Mouse (Mus musculus): ENCODE results near the gene Krt79. TPM values are rescaled to one million over a fixed set of nuclear protein-coding genes. Genes with fewer than 3 reads are reported as not detected.

The Krt79 gene
- total and polyA plus RNA-seq, 3 experiments: not detected

GRCm38 (mm10) chr15:101895216-101895615 lies 44.9 kb downstream of the Krt79 start:
- DNase-seq (ENCODE audit: low spot score): no peak
- ATAC-seq (ENCODE audit: extremely low read depth, insufficient number of reproducible peaks, low FRiP score, poor library complexity, severe bottlenecking): no peak
- H3K27me3 ChIP-seq (ENCODE audit: insufficient read depth, low read length): no peaks in the 10 kb centered on the region
- H3K9me3 ChIP-seq (replicated peaks): peaks cover 3% of the 10 kb centered on the region
- TF ChIP-seq GATA1 (IDR thresholded peaks at IDR 0.05; ENCODE audit: borderline replicate concordance, low read length) (no peak), TAL1 (conservative IDR thresholded peaks at IDR 0.05; ENCODE audit: low read depth, low read length) (no peak), CTCF (IDR thresholded peaks at IDR 0.05; ENCODE audit: low read depth, low read length) (no peak), POLR2AphosphoS5 (IDR thresholded peaks at IDR 0.05; ENCODE audit: insufficient replicate concordance, low read depth, low read length) (no peak), GATA2 (IDR thresholded peaks at IDR 0.05; ENCODE audit: borderline replicate concordance, low read depth, low read length) (no peak)
- H3K4me1 ChIP-seq (ENCODE audit: insufficient read depth, low read depth, low read length): no peaks in the 10 kb centered on the region
- H3K36me3 ChIP-seq (replicated peaks): no peaks in the 10 kb centered on the region
- H3K4me3 ChIP-seq (ENCODE audit: low read depth, low read length): no peak overlapping the region

- no peak for ATAC-seq (ENCODE audit: extremely low read depth, insufficient number of reproducible peaks, low FRiP score, poor library complexity, severe bottlenecking)
- Histone ChIP-seq H3K4me3 (ENCODE audit: low read depth, low read length) (no peak within 1 kb of the TSS), H3K9me3 (replicated peaks) (peaks cover 5% of the 10 kb centered on the region), H3K27me3 (ENCODE audit: insufficient read depth, low read length) (no peaks in the 10 kb centered on the region), H3K36me3 (replicated peaks) (no peaks in the 10 kb centered on the region), H3K4me1 (ENCODE audit: insufficient read depth, low read depth, low read length) (no peaks in the 10 kb centered on the region)
- DNase-seq (ENCODE audit: low spot score): no peak
- TF ChIP-seq GATA1 (IDR thresholded peaks at IDR 0.05; ENCODE audit: borderline replicate concordance, low read length): no peak
- TF ChIP-seq POLR2AphosphoS5 (IDR thresholded peaks at IDR 0.05; ENCODE audit: insufficient replicate concordance, low read depth, low read length): no peak
- no peak for TF ChIP-seq GATA2 (IDR thresholded peaks at IDR 0.05; ENCODE audit: borderline replicate concordance, low read depth, low read length)
- no peak for TF ChIP-seq CTCF (IDR thresholded peaks at IDR 0.05; ENCODE audit: low read depth, low read length)
- TF ChIP-seq TAL1 (conservative IDR thresholded peaks at IDR 0.05; ENCODE audit: low read depth, low read length): no peak
These were observed 47.3 kb downstream of the Krt79 start, which contains the start of gene Krt76 for GRCm38 (mm10) chr15:101892820-101893219. TSS of gene Krt76 (minus strand) at chr15:101892920.

- no peak for TF ChIP-seq POLR2AphosphoS5 (IDR thresholded peaks at IDR 0.05; ENCODE audit: insufficient replicate concordance, low read depth, low read length)
- no peak for TF ChIP-seq TAL1 (conservative IDR thresholded peaks at IDR 0.05; ENCODE audit: low read depth, low read length)
- no peak for TF ChIP-seq GATA1 (IDR thresholded peaks at IDR 0.05; ENCODE audit: borderline replicate concordance, low read length)
- TF ChIP-seq CTCF (IDR thresholded peaks at IDR 0.05; ENCODE audit: low read depth, low read length): no peak
- no peak for TF ChIP-seq GATA2 (IDR thresholded peaks at IDR 0.05; ENCODE audit: borderline replicate concordance, low read depth, low read length)
- DNase-seq (ENCODE audit: low spot score): no peak
- H3K27me3 ChIP-seq (ENCODE audit: insufficient read depth, low read length): peaks cover 3% of the 10 kb centered on the region; the same call in 1 of the 2 replicates
These were observed 60.3 kb downstream of the Krt79 start for GRCm38 (mm10) chr15:101879776-101880175.

More at GRCm38 (mm10) chr15:101879776-101880175, 60.3 kb downstream of the Krt79 start:
- ATAC-seq (ENCODE audit: extremely low read depth, insufficient number of reproducible peaks, low FRiP score, poor library complexity, severe bottlenecking): no peak
- Histone ChIP-seq H3K4me1 (ENCODE audit: insufficient read depth, low read depth, low read length) (no peaks in the 10 kb centered on the region), H3K36me3 (replicated peaks) (no peaks in the 10 kb centered on the region), H3K4me3 (ENCODE audit: low read depth, low read length) (no peak overlapping the region), H3K9me3 (replicated peaks) (peaks cover 10% of the 10 kb centered on the region)

Other genes with a start within 250 kb of the Krt79 start
- gene Krt6a, start 246.0 kb downstream of the Krt79 start, total RNA-seq (2014; fragmentation: Nextera tagmentation): not detected in 2 replicates
- gene Krt6a, start 246.0 kb downstream of the Krt79 start, total RNA-seq (2017): not detected in 2 replicates
- gene Krt6a, start 246.0 kb downstream of the Krt79 start, polyA plus RNA-seq (2012): not detected in 2 replicates
- gene Krt5, start 227.4 kb downstream of the Krt79 start, total RNA-seq (2014; fragmentation: Nextera tagmentation): not detected in 2 replicates
- not detected in 2 replicates for gene Krt5, start 227.4 kb downstream of the Krt79 start, total RNA-seq (2017)
- gene Krt5, start 227.4 kb downstream of the Krt79 start, polyA plus RNA-seq (2012): not detected in 2 replicates
- not detected in 2 replicates for gene Krt71, start 197.2 kb downstream of the Krt79 start, total RNA-seq (2014; fragmentation: Nextera tagmentation)
- gene Krt71, start 197.2 kb downstream of the Krt79 start, total RNA-seq (2017): not detected in 2 replicates
- not detected in 2 replicates for gene Krt71, start 197.2 kb downstream of the Krt79 start, polyA plus RNA-seq (2012)
- gene Krt72, start 153.9 kb downstream of the Krt79 start, total RNA-seq (2014; fragmentation: Nextera tagmentation): not detected in 2 replicates
- gene Krt72, start 153.9 kb downstream of the Krt79 start, total RNA-seq (2017): 0.23 TPM in 1 of 2 replicates, not detected in the other
- not detected in 2 replicates for gene Krt72, start 153.9 kb downstream of the Krt79 start, polyA plus RNA-seq (2012)
- gene Krt73, start 138.0 kb downstream of the Krt79 start, total RNA-seq (2014; fragmentation: Nextera tagmentation): not detected in 2 replicates
- not detected in 2 replicates for gene Krt73, start 138.0 kb downstream of the Krt79 start, total RNA-seq (2017)
- gene Krt73, start 138.0 kb downstream of the Krt79 start, polyA plus RNA-seq (2012): not detected in 2 replicates
- gene Krt2, start 122.2 kb downstream of the Krt79 start, total RNA-seq (2014; fragmentation: Nextera tagmentation): not detected in 2 replicates
- not detected in 2 replicates for gene Krt2, start 122.2 kb downstream of the Krt79 start, total RNA-seq (2017)
- not detected in 2 replicates for gene Krt2, start 122.2 kb downstream of the Krt79 start, polyA plus RNA-seq (2012)
- not detected in 2 replicates for gene Krt1, start 89.5 kb downstream of the Krt79 start, total RNA-seq (2014; fragmentation: Nextera tagmentation)
- gene Krt1, start 89.5 kb downstream of the Krt79 start, total RNA-seq (2017): 0.11 and 0.12 TPM in 2 replicates
- gene Krt1, start 89.5 kb downstream of the Krt79 start, polyA plus RNA-seq (2012): not detected in 2 replicates
- gene Krt77, start 70.6 kb downstream of the Krt79 start, total RNA-seq (2014; fragmentation: Nextera tagmentation): not detected in 2 replicates
- gene Krt77, start 70.6 kb downstream of the Krt79 start, total RNA-seq (2017): 0.05 TPM in 1 of 2 replicates, not detected in the other
- gene Krt77, start 70.6 kb downstream of the Krt79 start, polyA plus RNA-seq (2012): not detected in 2 replicates
- not detected in 2 replicates for gene Krt76, start 47.4 kb downstream of the Krt79 start, total RNA-seq (2014; fragmentation: Nextera tagmentation)
- gene Krt76, start 47.4 kb downstream of the Krt79 start, total RNA-seq (2017): 0.05 TPM in 1 of 2 replicates, not detected in the other
- not detected in 2 replicates for gene Krt76, start 47.4 kb downstream of the Krt79 start, polyA plus RNA-seq (2012)
- gene Krt4, start 15.6 kb downstream of the Krt79 start, total RNA-seq (2014; fragmentation: Nextera tagmentation): not detected in 2 replicates
- gene Krt4, start 15.6 kb downstream of the Krt79 start, total RNA-seq (2017): 0.06 and 0.11 TPM in 2 replicates
- gene Krt4, start 15.6 kb downstream of the Krt79 start, polyA plus RNA-seq (2012): not detected in 2 replicates
- not detected in 2 replicates for gene Krt78, start 14.0 kb upstream of the Krt79 start, total RNA-seq (2014; fragmentation: Nextera tagmentation)
- 0.05 TPM in 1 of 2 replicates, not detected in the other for gene Krt78, start 14.0 kb upstream of the Krt79 start, total RNA-seq (2017)
- not detected in 2 replicates for gene Krt78, start 14.0 kb upstream of the Krt79 start, polyA plus RNA-seq (2012)
- gene Krt8, start 64.2 kb upstream of the Krt79 start, total RNA-seq (2014; fragmentation: Nextera tagmentation): not detected in 2 replicates
- gene Krt8, start 64.2 kb upstream of the Krt79 start, total RNA-seq (2017): not detected in 2 replicates
- not detected in 2 replicates for gene Krt8, start 64.2 kb upstream of the Krt79 start, polyA plus RNA-seq (2012)
- not detected in 2 replicates for gene Krt18, start 87.9 kb upstream of the Krt79 start, total RNA-seq (2014; fragmentation: Nextera tagmentation)
- gene Krt18, start 87.9 kb upstream of the Krt79 start, total RNA-seq (2017): not detected in 2 replicates
- 0.04 TPM in 1 of 2 replicates, not detected in the other for gene Krt18, start 87.9 kb upstream of the Krt79 start, polyA plus RNA-seq (2012)
- gene Eif4b, start 133.4 kb upstream of the Krt79 start, total RNA-seq (2014; fragmentation: Nextera tagmentation): 196 and 223 TPM in 2 replicates
- gene Eif4b, start 133.4 kb upstream of the Krt79 start, total RNA-seq (2017): 409 and 435 TPM in 2 replicates
- gene Eif4b, start 133.4 kb upstream of the Krt79 start, polyA plus RNA-seq (2012): 353 and 439 TPM in 2 replicates
- 3.8 TPM in 1 of 2 replicates, not detected in the other for gene Tns2, start 160.1 kb upstream of the Krt79 start, total RNA-seq (2014; fragmentation: Nextera tagmentation)
- 0.41 and 2.3 TPM in 2 replicates for gene Tns2, start 160.1 kb upstream of the Krt79 start, total RNA-seq (2017)
- gene Tns2, start 160.1 kb upstream of the Krt79 start, polyA plus RNA-seq (2012): 0.55 and 0.63 TPM in 2 replicates
- gene Spryd3, start 195.9 kb upstream of the Krt79 start, total RNA-seq (2014; fragmentation: Nextera tagmentation): 5.3 and 7.1 TPM in 2 replicates
- gene Spryd3, start 195.9 kb upstream of the Krt79 start, total RNA-seq (2017): 12.1 and 12.3 TPM in 2 replicates
- 12.7 and 14.9 TPM in 2 replicates for gene Spryd3, start 195.9 kb upstream of the Krt79 start, polyA plus RNA-seq (2012)
- 0.68 TPM in 1 of 2 replicates, not detected in the other for gene Igfbp6, start 204.0 kb upstream of the Krt79 start, total RNA-seq (2014; fragmentation: Nextera tagmentation)
- 1.3 and 1.9 TPM in 2 replicates for gene Igfbp6, start 204.0 kb upstream of the Krt79 start, total RNA-seq (2017)
- gene Igfbp6, start 204.0 kb upstream of the Krt79 start, polyA plus RNA-seq (2012): 0.21 and 0.30 TPM in 2 replicates
- 7.4 and 8.1 TPM in 2 replicates for gene Soat2, start 210.2 kb upstream of the Krt79 start, total RNA-seq (2014; fragmentation: Nextera tagmentation)
- gene Soat2, start 210.2 kb upstream of the Krt79 start, total RNA-seq (2017): 3.1 and 3.3 TPM in 2 replicates
- gene Soat2, start 210.2 kb upstream of the Krt79 start, polyA plus RNA-seq (2012): 0.64 and 1.1 TPM in 2 replicates